In genomic region chr4:40863340-40863739, GRCm38 (mm10) we compare ENCODE assay signal across 29 mouse cellular contexts. TPM values are rescaled to one million over a fixed set of nuclear protein-coding genes. Genes with fewer than 3 reads are reported as not detected.
DNase-seq lines count a peak whose midpoint lies in the region; ATAC-seq and TF ChIP-seq lines count a peak whose summit lies in the region.
"Had no signal": no experiment of that assay in that cellular context is flagged by ENCODE, and none has a peak within 500 bp of the region (broad histone marks: within the 10 kb centered on the region; RNA-seq: fewer than 3 reads in every experiment).

No protein-coding gene starts in this region.

- no peak for DNase-seq in liver, embryonic 11.5 days (ENCODE audit: low spot score)
- no peak for DNase-seq in liver
- no peak for DNase-seq in liver, embryonic 13.5 days
- DNase-seq in liver, embryonic 14.5 days (ENCODE audit: low read depth in 3 of 3, low spot score in 3 of 3), result no peak
- no peak for DNase-seq in hindbrain, embryonic 14.5 days (ENCODE audit: low spot score)
- no peak for DNase-seq in lung, adult 18-20 months
- DNase-seq: adrenal gland, adult 2 months; adrenal gland, postnatal 14 days; cerebellum, adult 11 months; cerebellum, adult 2 months; cerebellum, adult 9-11 months; cerebellum, postnatal 25 days; embryo, embryonic 11 days; forebrain, postnatal 0 days; gastrocnemius, adult 2 months; gastrocnemius, postnatal 14 days; heart, adult 18-20 months; heart, postnatal 14 days; heart, postnatal 4 days had no signal

- WGBS in liver, embryonic 11.5 days, result 41% methylated on average over 3 of the region's 3 CpGs
- 23% methylated on average over 3 of the region's 3 CpGs for WGBS in liver, embryonic 13.5 days (ENCODE audit: insufficient replicate concordance)
- WGBS in liver, embryonic 14.5 days (ENCODE audit: insufficient replicate concordance), result 19% methylated on average over 3 of the region's 3 CpGs
- 84% methylated on average over 3 of the region's 3 CpGs for WGBS in hindbrain, embryonic 14.5 days

- H3K36me3 ChIP-seq in liver, embryonic 11.5 days (ENCODE audit: control insufficient read depth, insufficient read depth, low read length), result no peaks in the 10 kb centered on the region
- no peaks in the 10 kb centered on the region for H3K36me3 ChIP-seq in liver, embryonic 13.5 days
- H3K36me3 ChIP-seq in liver, embryonic 14.5 days (replicated peaks; ENCODE audit: control insufficient read depth, insufficient read depth, low read depth), result no peaks in the 10 kb centered on the region
- no peaks in the 10 kb centered on the region for H3K36me3 ChIP-seq in hindbrain, embryonic 14.5 days (replicated peaks; ENCODE audit: control insufficient read depth, insufficient read depth)
- H3K36me3 ChIP-seq: embryonic facial prominence, embryonic 10.5 days; embryonic facial prominence, embryonic 13.5 days; heart, embryonic 13.5 days; hindbrain, embryonic 15.5 days had no signal

- peak; percentile 77 for ATAC-seq in liver, embryonic 11.5 days (replicated peaks; ENCODE audit: low FRiP score)
- ATAC-seq in liver, embryonic 13.5 days (ENCODE audit: low read depth), result peak; percentile 83
- peak; percentile 71; the same call in 1 of the 2 replicates for ATAC-seq in liver, embryonic 14.5 days (ENCODE audit: insufficient read depth)
- no peak for ATAC-seq in hindbrain, embryonic 14.5 days (ENCODE audit: low FRiP score)
- ATAC-seq: CD4-positive, CD25-positive, alpha-beta regulatory T cell, adult 4 months; forebrain, embryonic 14.5 days; forebrain, postnatal 0 days had no signal

- no peaks in the 10 kb centered on the region for H3K9me3 ChIP-seq in liver, embryonic 11.5 days (ENCODE audit: control insufficient read depth, low read length)
- no peaks in the 10 kb centered on the region for H3K9me3 ChIP-seq in liver, embryonic 13.5 days (replicated peaks)
- H3K9me3 ChIP-seq in liver, embryonic 14.5 days (ENCODE audit: control insufficient read depth, low read length), result no peaks in the 10 kb centered on the region
- no peaks in the 10 kb centered on the region for H3K9me3 ChIP-seq in hindbrain, embryonic 14.5 days (ENCODE audit: control insufficient read depth, low read length)
- H3K9me3 ChIP-seq: embryonic facial prominence, embryonic 10.5 days; embryonic facial prominence, embryonic 13.5 days; heart, embryonic 13.5 days; hindbrain, embryonic 15.5 days had no signal

- H3K4me1 ChIP-seq in liver, embryonic 11.5 days (replicated peaks; ENCODE audit: control insufficient read depth, insufficient read depth, low read length), result peaks cover 7% of the 10 kb centered on the region
- peaks cover 41% of the 10 kb centered on the region for H3K4me1 ChIP-seq in liver, embryonic 13.5 days (replicated peaks)
- peaks cover 9 to 11% of the 10 kb centered on the region in 2 experiments for H3K4me1 ChIP-seq in liver, embryonic 14.5 days (replicated peaks; ENCODE audit: control insufficient read depth in 2 of 2, insufficient read depth in 2 of 2, low read length in 1 of 2)
- no peaks in the 10 kb centered on the region for H3K4me1 ChIP-seq in hindbrain, embryonic 14.5 days (replicated peaks; ENCODE audit: control insufficient read depth, insufficient read depth, low read length)
- H3K4me1 ChIP-seq: embryonic facial prominence, embryonic 10.5 days; embryonic facial prominence, embryonic 13.5 days; hindbrain, embryonic 15.5 days had no signal

- no peak for TF ChIP-seq EP300 in liver, embryonic 14.5 days (IDR thresholded peaks at IDR 0.05; ENCODE audit: low read depth)

- H3K4me2 ChIP-seq in liver, embryonic 11.5 days, result peak overlapping the region; percentile 20
- H3K4me2 ChIP-seq in liver, embryonic 13.5 days, result peak overlapping the region; percentile 28; the same call in 1 of the 2 replicates
- peak overlapping the region; percentile 19 for H3K4me2 ChIP-seq in liver, embryonic 14.5 days (ENCODE audit: low read depth)
- H3K4me2 ChIP-seq in hindbrain, embryonic 14.5 days (replicated peaks), result no peak overlapping the region
- H3K4me2 ChIP-seq: embryonic facial prominence, embryonic 13.5 days; heart, embryonic 13.5 days; hindbrain, embryonic 15.5 days had no signal

- H3K4me3 ChIP-seq in liver, embryonic 11.5 days (ENCODE audit: low read depth, low read length), result no peak overlapping the region
- H3K4me3 ChIP-seq in liver, embryonic 13.5 days (replicated peaks), result no peak overlapping the region
- no peak overlapping the region for H3K4me3 ChIP-seq in liver, embryonic 14.5 days (ENCODE audit: insufficient read depth in 1 of 2, low read depth in 2 of 2, low read length in 2 of 2)
- no peak overlapping the region for H3K4me3 ChIP-seq in hindbrain, embryonic 14.5 days (replicated peaks; ENCODE audit: low read length)
- H3K4me3 ChIP-seq: embryonic facial prominence, embryonic 10.5 days; embryonic facial prominence, embryonic 13.5 days; gastrocnemius, adult 2 months; heart, embryonic 13.5 days; hindbrain, embryonic 15.5 days had no signal

- no peaks in the 10 kb centered on the region for H3K27me3 ChIP-seq in liver, embryonic 11.5 days (replicated peaks; ENCODE audit: control insufficient read depth, insufficient read depth, low read length)
- no peaks in the 10 kb centered on the region for H3K27me3 ChIP-seq in liver, embryonic 13.5 days
- H3K27me3 ChIP-seq in liver, embryonic 14.5 days (ENCODE audit: control insufficient read depth, insufficient read depth, low read length), result no peaks in the 10 kb centered on the region
- H3K27me3 ChIP-seq in hindbrain, embryonic 14.5 days (ENCODE audit: control insufficient read depth, insufficient read depth, low read length), result no peaks in the 10 kb centered on the region
- H3K27me3 ChIP-seq: embryonic facial prominence, embryonic 13.5 days; heart, embryonic 13.5 days; hindbrain, embryonic 15.5 days had no signal

- no peak for TF ChIP-seq CTCF in liver, embryonic 14.5 days (IDR thresholded peaks at IDR 0.05; ENCODE audit: low read depth)

- no peak overlapping the region for H3K9ac ChIP-seq in liver, embryonic 11.5 days (ENCODE audit: low read depth, low read length)
- peak overlapping the region; percentile 36; the same call in 1 of the 2 replicates for H3K9ac ChIP-seq in liver, embryonic 13.5 days
- peak overlapping the region; percentile 25; the same call in 1 of the 2 replicates for H3K9ac ChIP-seq in liver, embryonic 14.5 days (replicated peaks)
- H3K9ac ChIP-seq in hindbrain, embryonic 14.5 days, result no peak overlapping the region
- H3K9ac ChIP-seq: embryonic facial prominence, embryonic 13.5 days; forebrain, postnatal 0 days; heart, embryonic 13.5 days; hindbrain, embryonic 15.5 days had no signal

- H3K27ac ChIP-seq in liver, embryonic 11.5 days (ENCODE audit: low read depth, low read length), result no peak overlapping the region
- H3K27ac ChIP-seq in liver, embryonic 13.5 days, result peak overlapping the region; percentile 39; the same call in 1 of the 2 replicates
- no peak overlapping the region for H3K27ac ChIP-seq in liver, embryonic 14.5 days
- no peak overlapping the region for H3K27ac ChIP-seq in hindbrain, embryonic 14.5 days
- H3K27ac ChIP-seq: embryonic facial prominence, embryonic 10.5 days; embryonic facial prominence, embryonic 13.5 days; gastrocnemius, adult 2 months; heart, embryonic 13.5 days; hindbrain, embryonic 15.5 days had no signal

RNA-seq across cellular contexts. Expression of gene B4galt1, which starts 9.5 kb away (rescaled TPM):
- 49.0 and 50.4 TPM in 2 replicates for polyA plus RNA-seq in liver, embryonic 11.5 days (2014; fragmentation: Nextera tagmentation; extraction: Ambion mirVana)
- polyA plus RNA-seq in liver, embryonic 13.5 days (2015; fragmentation: Nextera tagmentation; extraction: Ambion mirVana), result 29.9 and 33.8 TPM in 2 replicates
- polyA plus RNA-seq in liver, embryonic 14.5 days (2012; rRNA removed), result 13.3 and 14.3 TPM in 2 replicates
- 30.3 and 31.2 TPM in 2 replicates for polyA plus RNA-seq in liver, embryonic 14.5 days (2014; fragmentation: Nextera tagmentation; extraction: Ambion mirVana)
- 8.2 and 9.1 TPM in 2 replicates for polyA plus RNA-seq in hindbrain, embryonic 14.5 days (2014; fragmentation: Nextera tagmentation; extraction: Ambion mirVana)

RNA-seq across cellular contexts. Expression of gene Spink4, which starts 56.5 kb away (rescaled TPM):
- polyA plus RNA-seq in liver, embryonic 11.5 days (2014; fragmentation: Nextera tagmentation; extraction: Ambion mirVana), result not detected in 2 replicates
- 0.39 and 0.44 TPM in 2 replicates for polyA plus RNA-seq in liver, embryonic 13.5 days (2015; fragmentation: Nextera tagmentation; extraction: Ambion mirVana)
- polyA plus RNA-seq in liver, embryonic 14.5 days (2012; rRNA removed), result 0.42 and 0.58 TPM in 2 replicates
- 0.71 and 1.3 TPM in 2 replicates for polyA plus RNA-seq in liver, embryonic 14.5 days (2014; fragmentation: Nextera tagmentation; extraction: Ambion mirVana)
- not detected in 2 replicates for polyA plus RNA-seq in hindbrain, embryonic 14.5 days (2014; fragmentation: Nextera tagmentation; extraction: Ambion mirVana)
- polyA plus RNA-seq: C2C12; CD4-positive, CD25-positive, alpha-beta regulatory T cell, adult 4 months; embryonic facial prominence, embryonic 10.5 days; embryonic facial prominence, embryonic 13.5 days; forebrain, embryonic 11.5 days; forebrain, embryonic 14.5 days; forebrain, postnatal 0 days; frontal cortex, adult 2 months; hindbrain, embryonic 11.5 days; hindbrain, embryonic 15.5 days had no signal

Comparison
In these comparisons a context has a peak if more than half of its experiments do, and no peak if none do; other contexts are left out.
1. H3K9ac ChIP-seq: peak in liver, embryonic 13.5 days (single experiment) and liver, embryonic 14.5 days (single experiment); none in liver, embryonic 11.5 days (single experiment) and hindbrain, embryonic 14.5 days (single experiment).